Mouse (Mus musculus) limb, embryonic 11.5 days (tissue): Measurements from ENCODE around the gene Ptpn13. TPM values are rescaled to one million over a fixed set of nuclear protein-coding genes. Genes with fewer than 3 reads are reported as not detected.

ENCODE experiments used
- ATAC-seq: fragments of 200-750 bp; cut with Nextera tagmentation; 2 replicates; pipeline ENCODE4 v1.8.0; 2017; ENCODE audit warnings: low read depth; ENCODE audit not compliant: insufficient number of reproducible peaks, low FRiP score, low TSS enrichment
- DNase-seq: peaks from one replicate; pipeline ENCODE4 v3.0.0-alpha.2; 2015; ENCODE audit warnings: low spot score
- H3K27ac ChIP-seq: fragments of 300-500 bp; sonication (generic); replicated peaks from 2 replicates; pipeline ENCODE4 v1.5.1; 2014; ENCODE audit warnings: low read depth, mild to moderate bottlenecking, low read length
- H3K27me3 ChIP-seq: fragments of 300-500 bp; sonication (generic); 2 replicates; pipeline ENCODE4 v1.6.1; 2014; ENCODE audit warnings: mild to moderate bottlenecking, low read length, mixed read lengths; ENCODE audit not compliant: control insufficient read depth, insufficient read depth
- H3K36me3 ChIP-seq: fragments of 300-500 bp; sonication (generic); 2 replicates; pipeline ENCODE4 v1.6.1; 2014; ENCODE audit warnings: mild to moderate bottlenecking, low read length, moderate library complexity, mixed read lengths; ENCODE audit not compliant: control insufficient read depth, insufficient read depth
- H3K4me1 ChIP-seq: fragments of 300-500 bp; sonication (generic); 2 replicates; pipeline ENCODE4 v1.6.1; 2014; ENCODE audit warnings: low read length, mixed read lengths; ENCODE audit not compliant: control insufficient read depth, insufficient read depth
- H3K4me2 ChIP-seq: fragments of 300-500 bp; sonication (generic); 2 replicates; pipeline ENCODE4 v1.6.1; 2014; ENCODE audit warnings: low read depth, mild to moderate bottlenecking, moderate library complexity; ENCODE audit not compliant: severe bottlenecking
- H3K4me3 ChIP-seq: fragments of 300-500 bp; sonication (generic); 2 replicates; pipeline ENCODE4 v1.5.1; 2014; ENCODE audit warnings: low read depth, low read length
- H3K9ac ChIP-seq: fragments of 300-500 bp; sonication (generic); 2 replicates; pipeline ENCODE4 v1.6.1; 2014; ENCODE audit warnings: mild to moderate bottlenecking, low read length
- H3K9me3 ChIP-seq: fragments of 300-500 bp; sonication (generic); 2 replicates; pipeline ENCODE4 v1.6.1; 2016; ENCODE audit warnings: low read length; ENCODE audit not compliant: control insufficient read depth
- WGBS: fragments of 180-500 bp; shearing (Covaris S2); extraction: QIAGEN DNeasy Blood & Tissue Kit; methylation state at CpG from one replicate; pipeline ENCODE4 v1.1.7; 2014; 5-methylcytosine and 5-hydroxymethylcytosine counted together
- polyA plus RNA-seq: library from polyadenylated mRNA; unstranded; fragments of >200 nt; fragmentation: Nextera tagmentation; extraction: Ambion mirVana; gene quantifications from 2 replicates; pipeline ENCODE4 v1.2.1, GENCODE M21; 2014

The Ptpn13 gene
- polyA plus RNA-seq, 1 experiment from 2014 or later, result 9.2 TPM

GRCm38 (mm10) chr5:103644167-103644566 lies 219.2 kb downstream of the Ptpn13 start:
- Histone ChIP-seq H3K9me3 (no peaks in the 10 kb centered on the region), H3K27me3 (no peaks in the 10 kb centered on the region), H3K4me2 (no peak overlapping the region), H3K36me3 (no peaks in the 10 kb centered on the region), H3K4me3 (no peak overlapping the region), H3K9ac (no peak overlapping the region), H3K4me1 (no peaks in the 10 kb centered on the region), H3K27ac (no peak overlapping the region)
- ATAC-seq, result no peak
- WGBS, result 96% methylated on average over 1 of the region's 1 CpGs
- DNase-seq, result no peak

GRCm38 (mm10) chr5:103647320-103647719 lies 222.3 kb downstream of the Ptpn13 start:
- H3K4me3 ChIP-seq, result no peak overlapping the region
- ATAC-seq, result no peak
- H3K9me3 ChIP-seq, result no peaks in the 10 kb centered on the region
- no peak for DNase-seq
- no peaks in the 10 kb centered on the region for H3K36me3 ChIP-seq
- no peak overlapping the region for H3K4me2 ChIP-seq
- 84% methylated on average over 3 of the region's 3 CpGs for WGBS
- H3K9ac ChIP-seq, result no peak overlapping the region
- H3K27ac ChIP-seq, result no peak overlapping the region
- no peaks in the 10 kb centered on the region for H3K4me1 ChIP-seq
- no peaks in the 10 kb centered on the region for H3K27me3 ChIP-seq

Other genes with a start within 250 kb of the Ptpn13 start
- 0.59 and 0.82 TPM in 2 replicates for gene Mapk10, start 213.9 kb upstream of the Ptpn13 start, polyA plus RNA-seq
- 0.07 and 0.14 TPM in 2 replicates for gene Slc10a6, start 204.2 kb downstream of the Ptpn13 start, polyA plus RNA-seq
- 0.17 TPM in 2 replicates for gene 1700016H13Rik, start 230.8 kb downstream of the Ptpn13 start, polyA plus RNA-seq